Mouse (Mus musculus): ENCODE data around the gene Btg2.

Gene Btg2

GRCm38 (mm10) chr1:134078802-134079476, at the start of gene Btg2:
Gene Btg2 (minus strand): TSS chr1:134079120.
- DNase-seq: peak; percentile 96

- peak; percentile 40 for DNase-seq
These were observed 43.3 kb upstream of the Btg2 start for GRCm38 (mm10) chr1:134122195-134122594.

- DNase-seq: peak; percentile 93
These were observed 41.3 kb upstream of the Btg2 start for GRCm38 (mm10) chr1:134120179-134120578.

- no peak for DNase-seq
These were observed 38.2 kb upstream of the Btg2 start for GRCm38 (mm10) chr1:134117110-134117509.

- DNase-seq: no peak
These were observed 36.5 kb upstream of the Btg2 start for GRCm38 (mm10) chr1:134115424-134115823.

- no peak for DNase-seq
These were observed 35.8 kb upstream of the Btg2 start for GRCm38 (mm10) chr1:134114730-134115129.

- DNase-seq: no peak
These were observed 35.1 kb upstream of the Btg2 start for GRCm38 (mm10) chr1:134114018-134114417.

- DNase-seq: no peak
These were observed 34.6 kb upstream of the Btg2 start for GRCm38 (mm10) chr1:134113560-134113959.

- DNase-seq: no peak
These were observed 32.1 kb upstream of the Btg2 start, which contains the start of gene Chit1 for GRCm38 (mm10) chr1:134110979-134111378. Gene Chit1 (plus strand): TSS chr1:134111242.

- no peak for DNase-seq
These were observed 31.5 kb upstream of the Btg2 start for GRCm38 (mm10) chr1:134110449-134110848.

- no peak for DNase-seq
These were observed 31.1 kb upstream of the Btg2 start for GRCm38 (mm10) chr1:134110015-134110414.

GRCm38 (mm10) chr1:134107777-134108176, 28.9 kb upstream of the Btg2 start:
- DNase-seq: no peak

GRCm38 (mm10) chr1:134106719-134107118, 27.8 kb upstream of the Btg2 start:
- peak; percentile 44 for DNase-seq

- no peak for DNase-seq
These were observed 27.0 kb upstream of the Btg2 start for GRCm38 (mm10) chr1:134105764-134106430.

- no peak for DNase-seq
These were observed 26.3 kb upstream of the Btg2 start for GRCm38 (mm10) chr1:134105043-134105763.

- no peak for DNase-seq
These were observed 24.9 kb upstream of the Btg2 start for GRCm38 (mm10) chr1:134103861-134104260.

GRCm38 (mm10) chr1:134101593-134101992, 22.7 kb upstream of the Btg2 start:
- no peak for DNase-seq

GRCm38 (mm10) chr1:134100928-134101327, 22.0 kb upstream of the Btg2 start:
- DNase-seq: no peak

- DNase-seq: no peak
These were observed 21.5 kb upstream of the Btg2 start for GRCm38 (mm10) chr1:134100401-134100800.

GRCm38 (mm10) chr1:134099516-134100235, 20.8 kb upstream of the Btg2 start:
- no peak for DNase-seq

GRCm38 (mm10) chr1:134098726-134099515, 20.0 kb upstream of the Btg2 start:
- peak; percentile 34 for DNase-seq
